Mouse (Mus musculus): ENCODE results near the gene Mei4.

- TF ChIP-seq CTCF (IDR thresholded peaks at IDR 0.05; ENCODE audit: extremely low read depth, insufficient read depth, low read length) (no peak), POLR2A (IDR thresholded peaks at IDR 0.05; ENCODE audit: extremely low read depth, insufficient read depth, low read length) (no peak)
These were observed 35.9 kb upstream of the Mei4 start for GRCm38 (mm10) chr9:81827560-81827959.

All from cortical plate, adult 2 months (tissue).